Mouse (Mus musculus): Measurements from ENCODE around the gene Aox2. TPM values are rescaled to one million over a fixed set of nuclear protein-coding genes. Genes with fewer than 3 reads are reported as not detected.

Aox2 gene
- polyA plus RNA-seq, 1 experiment from 2014 or later: 0.05 TPM

GRCm38 (mm10) chr1:58315532-58315931 lies 37.4 kb downstream of the Aox2 start:
- Histone ChIP-seq H3K4me3 (no peak overlapping the region), H3K27me3 (ENCODE audit: poor library complexity, severe bottlenecking) (no peaks in the 10 kb centered on the region), H3K4me1 (no peaks in the 10 kb centered on the region), H3K36me3 (replicated peaks) (no peaks in the 10 kb centered on the region), H3K27ac (no peak overlapping the region), H3K9me3 (no peaks in the 10 kb centered on the region)
- WGBS: 77% methylated on average over 6 of the region's 6 CpGs
- no peak for DNase-seq (ENCODE audit: extremely low spot score, low spot score)

GRCm38 (mm10) chr1:58333222-58333621 lies 55.1 kb downstream of the Aox2 start:
- Histone ChIP-seq H3K27ac (peak overlapping the region; percentile 51), H3K9me3 (peaks cover 6% of the 10 kb centered on the region; the same call in 1 of the 2 replicates), H3K4me1 (peaks cover 9% of the 10 kb centered on the region), H3K27me3 (ENCODE audit: poor library complexity, severe bottlenecking) (no peaks in the 10 kb centered on the region), H3K36me3 (replicated peaks) (no peaks in the 10 kb centered on the region), H3K4me3 (peak overlapping the region; percentile 13; the same call in 1 of the 2 replicates)
- 45% methylated on average over 4 of the region's 4 CpGs for WGBS
- DNase-seq (ENCODE audit: extremely low spot score, low spot score): no peak

- WGBS: 92% methylated on average over 1 of the region's 1 CpGs
- peaks cover 5% of the 10 kb centered on the region for H3K4me1 ChIP-seq
- no peak overlapping the region for H3K27ac ChIP-seq
- H3K27me3 ChIP-seq (ENCODE audit: poor library complexity, severe bottlenecking): no peaks in the 10 kb centered on the region
- H3K36me3 ChIP-seq (replicated peaks): no peaks in the 10 kb centered on the region
- H3K4me3 ChIP-seq: no peak overlapping the region
- DNase-seq (ENCODE audit: extremely low spot score, low spot score): no peak
- peaks cover 3% of the 10 kb centered on the region; the same call in 1 of the 2 replicates for H3K9me3 ChIP-seq
Observed at GRCm38 (mm10) chr1:58339901-58340300, 61.8 kb downstream of the Aox2 start.

- Histone ChIP-seq H3K4me3 (no peak overlapping the region), H3K27ac (no peak overlapping the region), H3K36me3 (replicated peaks) (no peaks in the 10 kb centered on the region), H3K27me3 (ENCODE audit: poor library complexity, severe bottlenecking) (no peaks in the 10 kb centered on the region), H3K9me3 (peaks cover 3% of the 10 kb centered on the region; the same call in 1 of the 2 replicates), H3K4me1 (peaks cover 5% of the 10 kb centered on the region)
- WGBS: 46% methylated on average over 7 of the region's 7 CpGs
- no peak for DNase-seq (ENCODE audit: extremely low spot score, low spot score)
Observed at GRCm38 (mm10) chr1:58341576-58341975, 63.5 kb downstream of the Aox2 start.

GRCm38 (mm10) chr1:58343861-58344260 lies 65.7 kb downstream of the Aox2 start:
- Histone ChIP-seq H3K27ac (no peak overlapping the region), H3K27me3 (ENCODE audit: poor library complexity, severe bottlenecking) (no peaks in the 10 kb centered on the region), H3K4me1 (peaks cover 5% of the 10 kb centered on the region), H3K9me3 (no peaks in the 10 kb centered on the region), H3K36me3 (replicated peaks) (no peaks in the 10 kb centered on the region), H3K4me3 (no peak overlapping the region)
- no peak for DNase-seq (ENCODE audit: extremely low spot score, low spot score)
- 82% methylated on average over 4 of the region's 4 CpGs for WGBS

GRCm38 (mm10) chr1:58344570-58344969 lies 66.4 kb downstream of the Aox2 start:
- 87% methylated on average over 5 of the region's 5 CpGs for WGBS
- no peaks in the 10 kb centered on the region for H3K9me3 ChIP-seq
- no peak overlapping the region for H3K4me3 ChIP-seq
- no peak overlapping the region for H3K27ac ChIP-seq
- no peak for DNase-seq (ENCODE audit: extremely low spot score, low spot score)
- H3K36me3 ChIP-seq (replicated peaks): no peaks in the 10 kb centered on the region
- H3K27me3 ChIP-seq (ENCODE audit: poor library complexity, severe bottlenecking): no peaks in the 10 kb centered on the region
- H3K4me1 ChIP-seq: peaks cover 5% of the 10 kb centered on the region

- H3K9me3 ChIP-seq: no peaks in the 10 kb centered on the region
- H3K27me3 ChIP-seq (ENCODE audit: poor library complexity, severe bottlenecking): no peaks in the 10 kb centered on the region
- no peaks in the 10 kb centered on the region for H3K36me3 ChIP-seq (replicated peaks)
- H3K4me1 ChIP-seq: peaks cover 5% of the 10 kb centered on the region
- 95% methylated on average over 14 of the region's 14 CpGs for WGBS
- no peak overlapping the region for H3K4me3 ChIP-seq
- DNase-seq (ENCODE audit: extremely low spot score, low spot score): no peak
- no peak overlapping the region for H3K27ac ChIP-seq
Observed at GRCm38 (mm10) chr1:58346159-58346558, 68.0 kb downstream of the Aox2 start.

GRCm38 (mm10) chr1:58348712-58349111 lies 70.6 kb downstream of the Aox2 start:
- no peak overlapping the region for H3K27ac ChIP-seq
- H3K27me3 ChIP-seq (ENCODE audit: poor library complexity, severe bottlenecking): no peaks in the 10 kb centered on the region
- no peak for DNase-seq (ENCODE audit: extremely low spot score, low spot score)
- 90% methylated on average over 6 of the region's 6 CpGs for WGBS
- H3K36me3 ChIP-seq (replicated peaks): no peaks in the 10 kb centered on the region
- no peak overlapping the region for H3K4me3 ChIP-seq
- H3K9me3 ChIP-seq: no peaks in the 10 kb centered on the region
- no peaks in the 10 kb centered on the region; the same call in 1 of the 2 replicates for H3K4me1 ChIP-seq

- WGBS: 81% methylated on average over 4 of the region's 4 CpGs
- no peaks in the 10 kb centered on the region for H3K9me3 ChIP-seq
- no peak for DNase-seq (ENCODE audit: extremely low spot score, low spot score)
Observed at GRCm38 (mm10) chr1:58353238-58353893, 75.2 kb downstream of the Aox2 start.

GRCm38 (mm10) chr1:58358958-58359901 lies 81.1 kb downstream of the Aox2 start:
- WGBS: 89% methylated on average over 19 of the region's 19 CpGs
- peaks cover 4% of the 10 kb centered on the region; the same call in 1 of the 2 replicates for H3K9me3 ChIP-seq
- H3K36me3 ChIP-seq (replicated peaks): no peaks in the 10 kb centered on the region
- no peak overlapping the region for H3K4me3 ChIP-seq
- no peak overlapping the region for H3K27ac ChIP-seq
- no peak for DNase-seq (ENCODE audit: extremely low spot score, low spot score)
- 0 out of 2 replicates have a peak, but pooled peaks cover 2% of the 10 kb centered on the region for H3K4me1 ChIP-seq
- no peaks in the 10 kb centered on the region for H3K27me3 ChIP-seq (ENCODE audit: poor library complexity, severe bottlenecking)

More at GRCm38 (mm10) chr1:58353238-58353893, 75.2 kb downstream of the Aox2 start:
- no peak overlapping the region for H3K27ac ChIP-seq
- no peaks in the 10 kb centered on the region for H3K27me3 ChIP-seq (ENCODE audit: poor library complexity, severe bottlenecking)
- H3K4me3 ChIP-seq: no peak overlapping the region
- H3K36me3 ChIP-seq (replicated peaks): no peaks in the 10 kb centered on the region
- H3K4me1 ChIP-seq: no peaks in the 10 kb centered on the region

- 56% methylated on average over 4 of the region's 4 CpGs for WGBS
- no peak overlapping the region for H3K4me3 ChIP-seq
- H3K4me1 ChIP-seq: 0 out of 2 replicates have a peak, but pooled peaks cover 2% of the 10 kb centered on the region
- no peak overlapping the region for H3K27ac ChIP-seq
- H3K9me3 ChIP-seq: peaks cover 8% of the 10 kb centered on the region; the same call in 1 of the 2 replicates
- DNase-seq (ENCODE audit: extremely low spot score, low spot score): no peak
- no peaks in the 10 kb centered on the region for H3K27me3 ChIP-seq (ENCODE audit: poor library complexity, severe bottlenecking)
- H3K36me3 ChIP-seq (replicated peaks): no peaks in the 10 kb centered on the region
Observed at GRCm38 (mm10) chr1:58362296-58362695, 84.2 kb downstream of the Aox2 start.

- H3K9me3 ChIP-seq: peaks cover 8% of the 10 kb centered on the region; the same call in 1 of the 2 replicates
- DNase-seq (ENCODE audit: extremely low spot score, low spot score): no peak
- 93% methylated on average over 12 of the region's 12 CpGs for WGBS
- no peak overlapping the region for H3K27ac ChIP-seq
- H3K27me3 ChIP-seq (ENCODE audit: poor library complexity, severe bottlenecking): no peaks in the 10 kb centered on the region
- H3K4me3 ChIP-seq: no peak overlapping the region
- 0 out of 2 replicates have a peak, but pooled peaks cover 2% of the 10 kb centered on the region for H3K4me1 ChIP-seq
- no peaks in the 10 kb centered on the region for H3K36me3 ChIP-seq (replicated peaks)
Observed at GRCm38 (mm10) chr1:58364551-58364950, 86.4 kb downstream of the Aox2 start.
